Mouse (Mus musculus) hindbrain, embryonic 11.5 days (tissue): ENCODE data around the gene Pth2. TPM values are rescaled to one million over a fixed set of nuclear protein-coding genes. Genes with fewer than 3 reads are reported as not detected.
A peak's percentile ranks its signal among the peaks of the same experiment; 100 is the strongest.
"Not testable (repeated sequence)": the region's sequence is repeated elsewhere in the genome, so short reads cannot be mapped to it uniquely, and the experiment has no call there.

ENCODE experiments used
- ATAC-seq: fragments of 200-750 bp; cut with Nextera tagmentation; 2 replicates; pipeline ENCODE4 v1.8.0; 2017; ENCODE audit warnings: mild to moderate bottlenecking, moderate TSS enrichment, moderate library complexity; ENCODE audit not compliant: low FRiP score
- DNase-seq: peaks from one replicate; pipeline ENCODE4 v3.0.0-alpha.2; 2015; ENCODE audit warnings: low spot score
- H3K27ac ChIP-seq: fragments of 300-500 bp; sonication (generic); 2 replicates; pipeline ENCODE4 v1.5.1; 2014; ENCODE audit warnings: mild to moderate bottlenecking, low read depth, low read length
- H3K27me3 ChIP-seq: fragments of 300-500 bp; sonication (generic); 2 replicates; pipeline ENCODE4 v1.6.1; 2014; ENCODE audit warnings: mild to moderate bottlenecking, low read length, moderate library complexity, mixed read lengths; ENCODE audit not compliant: control insufficient read depth, insufficient read depth
- H3K36me3 ChIP-seq: fragments of 300-500 bp; sonication (generic); 2 replicates; pipeline ENCODE4 v1.6.1; 2014; ENCODE audit warnings: mild to moderate bottlenecking, low read length, moderate library complexity, mixed read lengths; ENCODE audit not compliant: control insufficient read depth, insufficient read depth
- H3K4me1 ChIP-seq: fragments of 300-500 bp; sonication (generic); replicated peaks from 2 replicates; pipeline ENCODE4 v1.6.1; 2014; ENCODE audit warnings: low read length, mixed read lengths; ENCODE audit not compliant: control insufficient read depth, insufficient read depth
- H3K4me2 ChIP-seq: fragments of 300-500 bp; sonication (generic); replicated peaks from 2 replicates; pipeline ENCODE4 v1.6.1; 2014; ENCODE audit warnings: mild to moderate bottlenecking, low read depth, low read length
- H3K4me3 ChIP-seq: fragments of 300-500 bp; sonication (generic); 2 replicates; pipeline ENCODE4 v1.5.1; 2014; ENCODE audit warnings: low read depth, low read length
- H3K9ac ChIP-seq: fragments of 300-500 bp; sonication (generic); 2 replicates; pipeline ENCODE4 v1.6.1; 2014; ENCODE audit warnings: low read depth, low read length
- H3K9me3 ChIP-seq: fragments of 300-500 bp; sonication (generic); 2 replicates; pipeline ENCODE4 v1.6.1; 2016; ENCODE audit warnings: low read length; ENCODE audit not compliant: control insufficient read depth
- WGBS: fragments of 180-500 bp; shearing (Covaris S2); extraction: QIAGEN DNeasy Blood & Tissue Kit; methylation state at CpG from one replicate; pipeline ENCODE4 v1.1.7; 2014; 5-methylcytosine and 5-hydroxymethylcytosine counted together
- polyA plus RNA-seq: library from polyadenylated mRNA; unstranded; fragments of >200 nt; fragmentation: Nextera tagmentation; extraction: Ambion mirVana; gene quantifications from 2 replicates; pipeline ENCODE4 v1.2.1, GENCODE M21; 2014

Gene Pth2
- polyA plus RNA-seq, 1 experiment from 2014 or later, result not detected

GRCm38 (mm10) chr7:45173772-45174171 is 7.0 kb upstream of the Pth2 start:
- Histone ChIP-seq H3K27me3 (peaks cover 68% of the 10 kb centered on the region), H3K9me3 (peaks cover 14% of the 10 kb centered on the region)
- not testable (repeated sequence) for DNase-seq

DNA sequence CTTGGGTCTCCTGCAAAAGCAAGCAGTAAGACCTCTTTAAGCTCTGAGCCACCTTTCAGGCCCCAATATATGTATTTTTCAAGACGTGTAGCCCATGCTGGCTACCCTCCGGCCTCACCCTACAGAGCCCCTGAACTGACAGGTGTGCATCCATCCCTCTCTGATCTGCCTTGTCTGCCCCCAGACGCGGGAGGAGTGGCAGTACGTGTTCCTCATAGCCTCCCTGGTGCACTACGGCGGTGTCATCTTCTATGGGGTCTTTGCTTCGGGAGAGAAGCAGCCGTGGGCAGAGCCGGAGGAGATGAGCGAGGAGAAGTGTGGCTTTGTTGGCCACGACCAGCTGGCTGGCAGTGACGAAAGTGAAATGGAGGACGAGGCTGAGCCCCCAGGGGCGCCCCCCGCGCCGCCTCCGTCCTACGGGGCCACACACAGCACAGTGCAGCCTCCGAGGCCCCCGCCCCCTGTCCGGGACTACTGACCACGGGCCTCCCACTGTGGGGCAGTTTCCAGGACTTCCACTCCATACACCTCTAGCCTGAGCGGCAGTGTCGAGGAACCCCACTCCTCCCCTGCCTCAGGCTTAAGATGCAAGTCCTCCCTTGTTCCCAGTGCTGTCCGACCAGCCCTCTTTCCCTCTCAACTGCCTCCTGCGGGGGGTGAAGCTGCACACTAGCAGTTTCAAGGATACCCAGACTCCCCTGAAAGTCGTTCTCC is 6.1 kb upstream of the Pth2 start:
- H3K4me3 ChIP-seq, result no peak overlapping the region
- peak; percentile 51 for DNase-seq

More at GRCm38 (mm10) chr7:45173772-45174171, 7.0 kb upstream of the Pth2 start:
- H3K4me1 ChIP-seq, H3K4me3 ChIP-seq, H3K9ac ChIP-seq, H3K36me3 ChIP-seq, H3K4me2 ChIP-seq, H3K27ac ChIP-seq, ATAC-seq: not testable (repeated sequence)
- 44% methylated on average over 1 of the region's 1 CpGs for WGBS

GRCm38 (mm10) chr7:45175398-45175797 is 5.4 kb upstream of the Pth2 start:
- Histone ChIP-seq H3K27ac (no peak overlapping the region), H3K4me1 (peaks cover 6% of the 10 kb centered on the region; the same call in 1 of the 2 replicates), H3K4me3 (no peak overlapping the region), H3K36me3 (no peaks in the 10 kb centered on the region), H3K4me2 (no peak overlapping the region), H3K9me3 (peaks cover 3% of the 10 kb centered on the region; the same call in 1 of the 2 replicates), H3K9ac (no peak overlapping the region), H3K27me3 (peaks cover 73% of the 10 kb centered on the region)
- peak; percentile 46 for DNase-seq
- no peak for ATAC-seq
- WGBS, result 2% methylated on average over 13 of the region's 13 CpGs

More for the DNA sequence above, 6.1 kb upstream of the Pth2 start:
- Histone ChIP-seq H3K4me1 (peaks cover 6% of the 10 kb centered on the region; the same call in 1 of the 2 replicates), H3K9me3 (peaks cover 8% of the 10 kb centered on the region; the same call in 1 of the 2 replicates), H3K36me3 (no peaks in the 10 kb centered on the region), H3K4me2 (no peak overlapping the region; the same call in 1 of the 2 replicates), H3K27ac (no peak overlapping the region), H3K9ac (no peak overlapping the region), H3K27me3 (peaks cover 67% of the 10 kb centered on the region)
- WGBS, result 3% methylated on average over 29 of the region's 29 CpGs
- ATAC-seq, result no peak

DNA sequence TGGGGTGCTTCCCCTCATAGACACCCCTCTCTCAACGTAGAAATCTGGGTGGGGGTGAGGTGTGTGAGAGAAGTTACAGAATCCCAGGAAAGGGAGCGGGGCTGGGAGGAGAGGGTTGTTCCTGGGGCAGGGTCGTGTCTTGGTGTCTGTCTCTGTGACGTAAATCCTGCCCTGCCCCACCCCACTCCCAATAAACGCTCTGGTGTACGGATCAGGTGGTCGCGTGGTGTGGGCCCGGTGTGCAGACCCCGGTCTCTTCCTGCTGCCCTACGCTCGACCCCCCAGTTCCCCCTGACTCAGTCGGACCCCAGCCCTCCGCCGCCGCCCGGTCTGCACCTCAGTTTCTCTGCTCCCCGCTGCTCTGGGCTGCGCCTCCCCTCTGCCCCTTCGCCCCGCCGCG is 4.9 kb upstream of the Pth2 start:
- no peak overlapping the region for H3K4me2 ChIP-seq
- DNase-seq (no peak), ATAC-seq (no peak)
- peaks cover 76% of the 10 kb centered on the region for H3K27me3 ChIP-seq
- H3K27ac ChIP-seq, result no peak overlapping the region
- no peaks in the 10 kb centered on the region for H3K36me3 ChIP-seq
- WGBS, result 2% methylated on average over 22 of the region's 23 CpGs
- H3K4me1 ChIP-seq, result peaks cover 6% of the 10 kb centered on the region; the same call in 1 of the 2 replicates
- no peak overlapping the region for H3K4me3 ChIP-seq
- no peak overlapping the region for H3K9ac ChIP-seq
- H3K9me3 ChIP-seq, result 0 out of 2 replicates have a peak, but pooled peaks cover 3% of the 10 kb centered on the region

DNA sequence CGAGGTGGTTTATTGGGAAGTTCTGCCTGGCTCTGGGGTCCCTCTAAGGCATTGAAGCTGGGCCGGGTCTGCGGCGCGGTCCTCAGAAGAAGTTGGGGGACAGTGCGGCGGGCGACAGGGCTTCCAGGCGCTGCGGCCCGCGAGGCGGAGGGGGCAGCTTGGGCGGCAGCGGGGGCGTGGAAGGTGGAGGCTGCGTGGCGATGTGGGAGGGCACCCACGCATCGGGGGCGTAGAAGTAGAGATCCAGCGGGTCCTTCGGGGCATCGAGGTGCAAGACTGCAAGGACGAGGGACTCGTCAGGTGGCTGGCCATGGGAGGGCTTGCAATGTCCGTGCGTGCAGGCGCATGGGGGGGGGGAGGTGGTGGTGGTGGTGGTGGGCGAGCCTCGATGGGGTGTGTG is 4.4 kb upstream of the Pth2 start:
- Histone ChIP-seq H3K27ac (no peak overlapping the region), H3K9me3 (0 out of 2 replicates have a peak, but pooled peaks cover 3% of the 10 kb centered on the region), H3K4me1 (peaks cover 6% of the 10 kb centered on the region; the same call in 1 of the 2 replicates), H3K4me3 (no peak overlapping the region), H3K4me2 (no peak overlapping the region), H3K36me3 (no peaks in the 10 kb centered on the region), H3K9ac (no peak overlapping the region), H3K27me3 (peaks cover 78% of the 10 kb centered on the region)
- 0% methylated on average over 24 of the region's 31 CpGs for WGBS
- no peak for ATAC-seq
- no peak for DNase-seq

- no peak overlapping the region for H3K4me3 ChIP-seq
- H3K4me2 ChIP-seq, result no peak overlapping the region
- no peak overlapping the region for H3K27ac ChIP-seq
- no peaks in the 10 kb centered on the region for H3K9me3 ChIP-seq
- no peak overlapping the region for H3K9ac ChIP-seq
- peaks cover 96% of the 10 kb centered on the region for H3K27me3 ChIP-seq
- WGBS, result 24% methylated on average over 7 of the region's 7 CpGs
- ATAC-seq (no peak), DNase-seq (no peak)
- H3K36me3 ChIP-seq, result no peaks in the 10 kb centered on the region
- peaks cover 9% of the 10 kb centered on the region; the same call in 1 of the 2 replicates for H3K4me1 ChIP-seq
These were observed 2.2 kb upstream of the Pth2 start for GRCm38 (mm10) chr7:45178550-45178949.

DNA sequence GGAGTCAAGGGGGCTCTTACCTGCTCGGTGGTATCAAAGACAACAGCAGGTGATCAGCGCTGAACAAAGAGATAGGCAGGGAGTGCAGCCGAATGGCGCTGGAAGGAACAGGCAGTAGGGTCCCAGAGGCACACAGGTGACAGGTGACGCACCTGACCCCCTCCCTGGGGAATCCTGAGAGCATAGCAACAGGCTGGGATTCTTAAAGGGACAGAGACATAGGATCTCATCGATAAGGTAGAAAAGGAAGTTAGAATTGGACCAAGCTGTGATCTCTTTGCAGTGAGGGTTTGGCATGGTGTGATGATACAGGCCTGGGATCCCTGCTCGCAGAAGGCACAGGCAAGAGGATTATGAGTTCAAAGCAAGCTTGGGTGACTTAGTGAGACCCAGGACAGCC is 1.3 kb upstream of the Pth2 start, which contains the start of gene Gfy:
Gene Gfy, minus strand, starts transcription at position 101 of the 400 bp plus-strand sequence.
- no peaks in the 10 kb centered on the region for H3K36me3 ChIP-seq
- no peaks in the 10 kb centered on the region for H3K9me3 ChIP-seq
- DNase-seq (no peak), ATAC-seq (no peak)
- 27% methylated on average over 7 of the region's 7 CpGs for WGBS
- H3K27ac ChIP-seq, result no peak within 1 kb of the TSS
- peaks cover 9% of the 10 kb centered on the region; the same call in 1 of the 2 replicates for H3K4me1 ChIP-seq
- no peak within 1 kb of the TSS for H3K4me3 ChIP-seq
- peaks cover 97% of the 10 kb centered on the region for H3K27me3 ChIP-seq
- H3K4me2 ChIP-seq, result no peak within 1 kb of the TSS
- no peak within 1 kb of the TSS for H3K9ac ChIP-seq

GRCm38 (mm10) chr7:45181540-45181939 is 745 bp downstream of the Pth2 start:
- Histone ChIP-seq H3K9ac (no peak overlapping the region), H3K4me2 (no peak overlapping the region; the same call in 1 of the 2 replicates), H3K27ac (no peak overlapping the region), H3K27me3 (peaks cover 78% of the 10 kb centered on the region), H3K9me3 (no peaks in the 10 kb centered on the region), H3K4me3 (0 out of 2 replicates have a peak overlapping the region, but pooled peaks have one; percentile 0), H3K4me1 (peaks cover 3% of the 10 kb centered on the region; the same call in 1 of the 2 replicates), H3K36me3 (no peaks in the 10 kb centered on the region)
- peak; percentile 38 for DNase-seq
- 6% methylated on average over 32 of the region's 35 CpGs for WGBS
- ATAC-seq, result no peak
